Mouse (Mus musculus): ENCODE results near the gene St6gal1. TPM values are rescaled to one million over a fixed set of nuclear protein-coding genes. Genes with fewer than 3 reads are reported as not detected.

The St6gal1 gene
- polyA plus RNA-seq, 1 experiment from 2014 or later = 43.5 TPM

DNA sequence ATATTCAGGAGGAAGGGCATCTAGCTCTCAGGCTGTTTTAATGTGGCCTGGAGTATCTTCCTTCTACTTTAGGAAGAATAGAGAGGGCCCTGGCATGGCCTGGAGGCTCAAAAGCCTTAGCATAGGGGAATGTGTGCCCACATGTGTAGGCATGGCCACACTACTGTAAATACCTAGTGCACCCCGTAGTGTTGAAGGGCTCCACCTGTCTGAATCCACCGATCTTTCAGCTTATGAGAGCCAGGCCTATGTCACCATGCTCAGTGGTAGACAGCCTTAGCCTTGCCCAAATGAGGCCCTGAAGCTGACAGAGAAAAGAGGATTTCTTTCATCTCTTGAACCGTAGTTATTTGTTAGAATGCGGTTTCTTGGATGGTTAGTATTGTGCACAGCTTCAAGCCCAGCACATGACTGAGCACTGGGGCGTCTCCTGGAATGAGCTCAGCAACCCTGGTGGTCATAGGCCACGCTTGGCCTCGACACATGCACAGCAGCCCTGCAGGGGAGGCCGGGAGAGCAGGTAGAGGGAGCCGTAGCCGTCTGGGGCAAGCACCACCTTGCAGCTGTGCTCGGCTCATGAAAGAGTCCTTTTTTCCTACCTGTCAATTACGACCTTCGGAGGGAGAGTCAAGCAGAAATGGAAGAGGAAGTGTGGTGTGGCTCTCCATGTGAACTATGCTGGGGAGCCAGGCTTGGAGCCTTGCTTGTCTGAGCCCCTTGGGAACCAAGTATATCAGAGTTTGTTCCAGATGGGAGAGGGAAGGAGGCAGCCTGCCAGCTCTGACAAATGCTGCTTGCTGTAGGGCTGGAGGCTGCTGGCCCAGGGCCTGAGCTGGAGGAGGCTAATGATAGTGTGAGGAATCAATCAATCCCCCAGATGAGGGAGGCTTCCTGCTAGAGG is 15.8 kb downstream of the St6gal1 start:
- Histone ChIP-seq H3K27ac (no peak overlapping the region), H3K9me3 (no peaks in the 10 kb centered on the region), H3K4me1 (peaks cover 28% of the 10 kb centered on the region), H3K36me3 (no peaks in the 10 kb centered on the region), H3K4me2 (replicated peaks) (no peak overlapping the region), H3K27me3 (replicated peaks) (no peaks in the 10 kb centered on the region), H3K9ac (no peak overlapping the region), H3K4me3 (no peak overlapping the region)
- 53% methylated on average over 13 of the region's 13 CpGs for WGBS
- peak; percentile 70; the same call in 1 of the 2 replicates for ATAC-seq (ENCODE audit: low FRiP score, low read depth)

DNA sequence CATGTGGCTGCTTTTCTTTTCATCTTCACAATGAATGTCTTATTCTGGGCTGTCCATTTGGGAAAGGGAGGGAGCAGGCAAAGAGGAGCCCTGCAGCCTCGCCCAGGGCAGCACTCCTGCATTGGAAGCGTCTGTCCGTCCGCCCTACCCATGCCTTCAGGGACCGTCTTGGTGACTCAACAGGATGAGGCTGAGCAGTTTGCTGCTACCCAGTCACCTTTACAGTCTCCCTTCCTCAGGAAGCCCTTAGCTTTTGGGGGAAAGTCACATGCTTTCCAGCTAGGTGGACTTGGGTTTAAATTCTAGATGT is 16.4 kb downstream of the St6gal1 start:
- Histone ChIP-seq H3K9me3 (no peaks in the 10 kb centered on the region), H3K36me3 (no peaks in the 10 kb centered on the region), H3K4me3 (no peak overlapping the region), H3K9ac (no peak overlapping the region), H3K27ac (no peak overlapping the region), H3K27me3 (replicated peaks) (no peaks in the 10 kb centered on the region), H3K4me2 (replicated peaks) (no peak overlapping the region), H3K4me1 (peaks cover 28% of the 10 kb centered on the region)
- 58% methylated on average over 5 of the region's 5 CpGs for WGBS
- peak; percentile 55; the same call in 1 of the 2 replicates for ATAC-seq (ENCODE audit: low FRiP score, low read depth)

DNA sequence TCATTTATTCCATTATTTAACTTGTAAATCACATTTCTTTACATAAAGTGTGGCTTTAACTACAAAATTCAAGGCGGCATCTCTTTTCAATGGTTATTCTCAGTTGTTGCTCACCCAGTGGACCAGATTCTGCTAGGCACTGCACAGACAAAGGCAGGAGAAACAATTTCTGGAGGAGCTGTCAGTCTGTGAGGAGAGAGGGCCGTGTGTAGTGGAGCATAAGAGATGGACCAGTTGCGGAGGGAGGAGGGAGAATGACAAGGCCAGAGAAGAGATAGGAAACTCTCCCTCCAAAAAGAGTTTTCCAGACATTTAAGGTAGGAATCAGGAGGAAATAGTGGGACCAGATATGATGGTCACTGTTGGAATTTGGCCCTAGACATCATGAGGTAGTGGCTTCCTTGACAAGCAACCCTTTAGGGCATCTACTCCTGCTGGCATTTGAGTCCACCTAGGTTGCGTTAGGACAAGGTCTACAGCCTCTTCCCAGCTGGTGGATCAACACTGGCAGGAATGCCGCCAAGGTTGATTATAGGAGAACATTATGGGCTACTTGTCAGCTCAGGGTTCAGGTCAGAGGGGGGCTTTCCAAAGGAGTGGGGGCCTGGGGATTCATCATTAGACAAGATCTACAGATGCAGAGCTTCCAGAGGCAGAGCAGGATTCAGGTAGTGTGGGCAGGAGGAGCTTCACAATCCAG is 19.3 kb downstream of the St6gal1 start:
- H3K9me3 ChIP-seq = no peaks in the 10 kb centered on the region
- WGBS = 86% methylated on average over 5 of the region's 5 CpGs
- no peaks in the 10 kb centered on the region for H3K27me3 ChIP-seq (replicated peaks)
- H3K4me1 ChIP-seq = peaks cover 18% of the 10 kb centered on the region
- no peaks in the 10 kb centered on the region for H3K36me3 ChIP-seq
- no peak for ATAC-seq (ENCODE audit: low FRiP score, low read depth)
- no peak overlapping the region for H3K4me3 ChIP-seq
- no peak overlapping the region for H3K27ac ChIP-seq
- H3K4me2 ChIP-seq (replicated peaks) = no peak overlapping the region
- no peak overlapping the region for H3K9ac ChIP-seq

DNA sequence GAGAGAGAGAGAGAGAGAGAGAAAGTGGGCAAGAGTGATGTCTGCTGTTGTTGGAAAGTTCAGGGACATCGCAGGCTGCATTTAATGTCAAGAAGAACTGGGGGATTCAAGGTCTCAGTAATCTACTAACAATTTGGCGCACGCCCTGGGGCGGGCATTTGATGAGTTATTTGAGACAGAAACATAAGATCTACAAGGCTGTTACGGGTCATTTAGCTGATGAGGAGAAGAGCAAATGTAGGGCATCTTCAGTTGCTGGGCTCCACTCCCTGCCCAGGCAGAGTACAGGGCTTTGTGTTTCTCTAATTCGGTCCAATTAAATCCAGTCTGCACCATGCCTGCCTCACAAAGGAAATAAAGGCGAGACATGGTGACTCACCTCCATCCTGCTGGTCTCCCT is 19.9 kb downstream of the St6gal1 start:
- Histone ChIP-seq H3K4me2 (replicated peaks) (no peak overlapping the region), H3K9ac (no peak overlapping the region), H3K4me3 (no peak overlapping the region), H3K36me3 (no peaks in the 10 kb centered on the region), H3K27ac (no peak overlapping the region), H3K4me1 (peaks cover 22% of the 10 kb centered on the region), H3K9me3 (no peaks in the 10 kb centered on the region), H3K27me3 (replicated peaks) (no peaks in the 10 kb centered on the region)
- ATAC-seq (ENCODE audit: low FRiP score, low read depth) = no peak
- 77% methylated on average over 7 of the region's 7 CpGs for whole genome bisulfite sequencing

DNA sequence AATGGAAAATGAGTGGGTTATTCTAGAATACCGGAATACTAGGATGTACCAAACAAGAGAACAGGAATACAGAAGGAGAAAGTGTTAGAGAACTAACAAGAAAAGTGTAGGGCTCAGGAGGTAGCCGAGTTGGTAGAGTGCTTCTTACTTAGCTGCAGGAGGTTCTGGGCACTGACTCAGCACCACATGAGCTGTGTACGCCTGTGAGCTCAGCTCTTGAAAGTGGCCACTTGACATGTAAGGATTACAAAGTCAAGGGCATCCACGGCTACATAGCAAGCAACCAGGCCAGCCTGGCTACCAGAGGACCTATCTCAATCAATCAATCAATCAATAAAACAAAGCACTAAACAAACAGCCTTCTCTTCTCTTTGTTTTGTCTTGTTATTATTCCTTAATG is 24.7 kb downstream of the St6gal1 start:
- H3K36me3 ChIP-seq = no peaks in the 10 kb centered on the region
- no peak overlapping the region for H3K4me2 ChIP-seq (replicated peaks)
- H3K27ac ChIP-seq = no peak overlapping the region
- H3K9me3 ChIP-seq = no peaks in the 10 kb centered on the region
- peaks cover 42% of the 10 kb centered on the region for H3K4me1 ChIP-seq
- H3K27me3 ChIP-seq (replicated peaks) = no peaks in the 10 kb centered on the region
- 58% methylated on average over 4 of the region's 4 CpGs for WGBS
- no peak overlapping the region for H3K9ac ChIP-seq
- ATAC-seq (ENCODE audit: low FRiP score, low read depth) = no peak
- no peak overlapping the region for H3K4me3 ChIP-seq

DNA sequence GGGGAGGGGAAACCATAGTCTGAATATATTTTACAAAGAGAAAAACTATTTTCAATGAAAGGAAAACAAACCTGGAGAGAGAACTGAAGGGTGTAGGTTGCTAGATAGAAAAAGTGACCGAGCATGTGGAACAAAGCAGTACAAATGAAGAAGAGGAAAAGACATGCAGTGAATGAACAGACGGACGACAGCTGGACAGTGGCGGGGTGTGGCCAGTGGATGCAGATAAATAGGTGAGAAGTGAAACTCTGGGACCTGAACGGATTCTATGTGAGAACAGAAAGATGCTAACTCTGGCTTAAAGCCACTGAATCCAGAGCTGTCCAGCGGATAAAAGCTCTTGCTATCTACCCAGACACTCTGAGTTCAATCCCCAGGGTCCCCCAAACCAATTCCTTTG is 25.2 kb downstream of the St6gal1 start:
- H3K4me1 ChIP-seq = peaks cover 44% of the 10 kb centered on the region
- ATAC-seq (ENCODE audit: low FRiP score, low read depth) = no peak
- no peaks in the 10 kb centered on the region for H3K9me3 ChIP-seq
- no peaks in the 10 kb centered on the region for H3K27me3 ChIP-seq (replicated peaks)
- 65% methylated on average over 6 of the region's 6 CpGs for WGBS
- H3K9ac ChIP-seq = no peak overlapping the region
- no peak overlapping the region for H3K4me2 ChIP-seq (replicated peaks)
- H3K27ac ChIP-seq = no peak overlapping the region
- no peak overlapping the region for H3K4me3 ChIP-seq
- no peaks in the 10 kb centered on the region for H3K36me3 ChIP-seq

DNA sequence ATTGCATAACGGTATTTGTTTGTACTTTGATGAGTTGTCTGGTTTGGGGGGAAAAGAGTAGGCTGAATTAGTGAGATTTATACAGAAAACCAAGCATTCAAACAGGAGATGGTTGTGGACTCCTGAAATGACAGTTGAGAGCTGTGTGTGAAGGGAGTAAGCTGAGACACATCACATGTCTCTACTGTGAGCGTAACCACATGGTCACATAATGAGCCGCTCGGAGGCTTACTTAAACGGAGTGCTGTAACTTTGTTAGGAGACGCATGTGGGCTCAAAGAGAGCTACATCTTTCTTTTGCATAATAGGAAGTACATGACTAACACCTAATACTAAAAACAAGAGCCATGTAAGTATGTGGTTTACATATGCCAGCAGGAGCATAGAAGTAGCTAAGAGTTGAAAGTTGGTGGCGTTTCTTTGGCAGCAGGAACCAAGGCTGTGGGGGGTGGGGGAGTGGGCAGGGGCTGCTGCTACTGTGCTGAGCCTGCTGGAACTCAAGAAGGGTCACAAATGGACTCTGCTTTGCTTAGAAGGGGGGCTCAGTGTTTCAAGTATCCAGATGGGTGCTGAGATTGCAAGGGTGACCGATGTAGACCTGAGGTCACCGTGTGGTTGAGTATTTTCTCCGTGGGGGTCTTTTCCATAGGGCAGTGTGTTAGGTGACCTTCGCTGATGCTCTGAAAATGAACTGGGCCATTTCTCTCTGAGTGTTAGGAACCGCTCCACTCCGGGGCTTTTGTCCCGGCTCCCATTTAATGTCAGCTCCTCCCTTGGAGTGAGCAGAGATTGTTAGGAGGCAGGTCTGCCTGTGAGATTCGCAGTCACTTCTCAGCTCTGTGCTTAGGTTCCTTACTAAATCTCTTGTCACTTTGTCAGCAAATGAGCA is 26.3 kb downstream of the St6gal1 start:
- WGBS = 37% methylated on average over 15 of the region's 15 CpGs
- H3K27me3 ChIP-seq (replicated peaks) = no peaks in the 10 kb centered on the region

DNA sequence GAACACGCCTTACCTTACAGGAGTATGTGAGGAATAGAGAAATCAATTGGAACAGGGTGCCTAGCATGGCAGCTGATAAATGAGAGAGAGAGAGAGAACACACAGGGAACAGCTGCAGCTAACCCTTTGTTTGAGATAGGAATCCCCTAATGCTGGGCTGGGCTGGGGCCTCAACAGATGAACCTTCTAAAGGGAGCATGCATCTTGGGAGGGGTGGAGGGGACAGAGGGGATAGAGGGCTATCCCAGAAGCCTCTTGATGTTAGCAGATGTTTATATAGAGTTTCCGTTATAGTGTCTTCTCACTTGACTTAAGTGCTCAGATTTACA is 26.9 kb downstream of the St6gal1 start:
- Histone ChIP-seq H3K36me3 (no peaks in the 10 kb centered on the region), H3K4me3 (no peak overlapping the region), H3K4me2 (replicated peaks) (peak overlapping the region; percentile 9; the same call in 1 of the 2 replicates), H3K27ac (0 out of 2 replicates have a peak overlapping the region, but pooled peaks have one; percentile 42), H3K9me3 (no peaks in the 10 kb centered on the region), H3K4me1 (peaks cover 49% of the 10 kb centered on the region), H3K9ac (no peak overlapping the region), H3K27me3 (replicated peaks) (no peaks in the 10 kb centered on the region)
- WGBS = 39% methylated on average over 2 of the region's 2 CpGs
- ATAC-seq (ENCODE audit: low FRiP score, low read depth) = peak; percentile 60; the same call in 1 of the 2 replicates

More for the DNA sequence above, 26.3 kb downstream of the St6gal1 start:
- Histone ChIP-seq H3K27ac (0 out of 2 replicates have a peak overlapping the region, but pooled peaks have one; percentile 42), H3K9ac (no peak overlapping the region), H3K4me3 (no peak overlapping the region), H3K36me3 (no peaks in the 10 kb centered on the region), H3K4me1 (peaks cover 49% of the 10 kb centered on the region), H3K4me2 (replicated peaks) (peak overlapping the region; percentile 9; the same call in 1 of the 2 replicates), H3K9me3 (no peaks in the 10 kb centered on the region)
- peak; percentile 49 for ATAC-seq (ENCODE audit: low FRiP score, low read depth)

DNA sequence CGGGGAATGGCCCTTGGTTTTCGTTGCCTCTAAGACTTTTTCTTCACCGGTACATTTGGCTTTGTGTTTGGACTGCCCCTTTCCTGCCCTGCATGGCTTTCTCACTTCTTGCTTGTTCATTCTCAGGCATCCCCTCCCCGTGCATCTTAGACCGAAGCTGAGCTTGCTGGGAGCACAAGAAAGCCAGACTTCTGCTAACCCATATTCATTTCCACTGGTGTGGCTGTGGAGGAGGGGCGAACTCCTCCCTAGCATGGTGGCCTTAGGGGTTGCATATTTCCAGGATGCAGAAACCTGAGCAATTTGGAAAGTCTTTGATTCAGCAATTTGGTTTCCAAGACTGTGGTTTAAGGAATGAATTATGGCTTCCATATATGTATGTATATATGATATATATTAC is 29.1 kb downstream of the St6gal1 start:
- Histone ChIP-seq H3K4me3 (no peak overlapping the region), H3K9me3 (no peaks in the 10 kb centered on the region), H3K27me3 (replicated peaks) (no peaks in the 10 kb centered on the region), H3K9ac (no peak overlapping the region), H3K27ac (no peak overlapping the region), H3K4me1 (peaks cover 66% of the 10 kb centered on the region), H3K4me2 (replicated peaks) (no peak overlapping the region), H3K36me3 (no peaks in the 10 kb centered on the region)
- WGBS = 78% methylated on average over 6 of the region's 6 CpGs
- no peak for ATAC-seq (ENCODE audit: low FRiP score, low read depth)

DNA sequence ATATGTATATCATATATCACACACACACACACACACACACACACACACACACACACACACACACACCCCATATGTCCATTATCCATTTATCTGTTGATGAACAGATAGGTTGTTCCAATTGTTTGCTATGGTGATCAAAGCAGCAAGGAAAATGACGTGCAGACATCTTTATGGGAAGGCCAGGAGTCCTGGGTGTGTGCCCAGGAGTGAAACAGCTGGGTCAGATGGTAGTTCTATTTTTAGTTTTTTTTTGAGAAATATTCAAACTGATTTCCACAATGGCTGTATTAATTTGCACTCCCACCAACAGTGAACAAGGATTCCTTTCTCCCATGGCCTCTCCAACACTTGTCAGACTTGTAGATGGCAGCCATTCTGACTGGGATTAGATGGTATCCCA is 29.5 kb downstream of the St6gal1 start:
- no peaks in the 10 kb centered on the region for H3K9me3 ChIP-seq
- H3K27ac ChIP-seq = no peak overlapping the region
- no peaks in the 10 kb centered on the region for H3K27me3 ChIP-seq (replicated peaks)
- no peaks in the 10 kb centered on the region for H3K36me3 ChIP-seq
- H3K9ac ChIP-seq = no peak overlapping the region
- peaks cover 71% of the 10 kb centered on the region for H3K4me1 ChIP-seq
- H3K4me2 ChIP-seq (replicated peaks) = no peak overlapping the region
- 64% methylated on average over 1 of the region's 1 CpGs for WGBS
- no peak for ATAC-seq (ENCODE audit: low FRiP score, low read depth)
- H3K4me3 ChIP-seq = no peak overlapping the region

DNA sequence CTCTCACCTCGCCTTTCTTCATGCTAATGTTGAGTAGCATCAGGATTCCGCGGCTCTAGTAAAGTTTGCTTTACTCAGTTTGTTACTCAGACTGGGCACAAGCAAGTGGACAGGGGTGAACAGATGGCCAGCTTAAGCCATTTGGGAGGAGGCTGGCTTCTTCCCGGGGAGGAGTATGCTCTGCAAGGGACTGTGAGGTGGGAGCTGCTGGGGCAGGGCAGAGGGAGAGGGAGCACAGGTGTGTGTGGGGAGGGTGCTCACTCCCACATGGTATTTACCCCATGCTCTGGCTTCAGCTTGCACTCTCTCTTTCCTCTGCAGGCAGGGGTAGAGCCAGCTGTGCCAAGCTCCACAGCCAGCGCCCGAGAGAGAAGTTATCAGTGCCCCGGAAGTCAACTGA is 32.1 kb downstream of the St6gal1 start:
- H3K4me2 ChIP-seq (replicated peaks) = no peak overlapping the region
- no peaks in the 10 kb centered on the region for H3K9me3 ChIP-seq
- ATAC-seq (ENCODE audit: low FRiP score, low read depth) = no peak
- no peak overlapping the region for H3K9ac ChIP-seq
- no peak overlapping the region for H3K27ac ChIP-seq
- H3K4me1 ChIP-seq = peaks cover 53% of the 10 kb centered on the region
- 62% methylated on average over 7 of the region's 7 CpGs for WGBS
- H3K4me3 ChIP-seq = no peak overlapping the region
- H3K27me3 ChIP-seq (replicated peaks) = no peaks in the 10 kb centered on the region
- peaks cover 4% of the 10 kb centered on the region; the same call in 1 of the 2 replicates for H3K36me3 ChIP-seq

DNA sequence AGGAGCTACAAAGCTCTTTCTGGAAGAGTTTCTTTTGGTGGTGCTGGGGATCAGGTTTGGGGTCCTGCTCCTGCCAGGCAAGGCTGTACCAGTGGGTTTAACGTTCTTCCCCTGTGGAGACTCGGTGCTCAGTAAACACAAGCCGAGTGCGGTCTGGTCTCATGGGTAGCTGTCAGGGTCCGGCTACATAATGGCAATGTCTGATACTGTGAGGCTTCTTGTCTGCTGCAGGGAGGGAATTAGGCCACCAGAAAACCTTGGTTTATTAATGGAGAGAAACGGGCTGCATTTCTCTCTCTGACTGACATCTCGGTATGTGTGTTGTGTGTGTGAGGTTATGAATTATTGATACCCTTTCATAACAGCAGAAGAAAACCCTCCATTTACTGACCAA is 33.9 kb downstream of the St6gal1 start:
- no peak overlapping the region for H3K9ac ChIP-seq
- no peak for ATAC-seq (ENCODE audit: low FRiP score, low read depth)
- no peaks in the 10 kb centered on the region for H3K9me3 ChIP-seq
- no peak overlapping the region for H3K4me3 ChIP-seq
- H3K4me1 ChIP-seq = peaks cover 45% of the 10 kb centered on the region
- no peak overlapping the region for H3K4me2 ChIP-seq (replicated peaks)
- H3K27me3 ChIP-seq (replicated peaks) = no peaks in the 10 kb centered on the region
- H3K36me3 ChIP-seq = peaks cover 4% of the 10 kb centered on the region; the same call in 1 of the 2 replicates
- WGBS = 14% methylated on average over 7 of the region's 7 CpGs
- no peak overlapping the region for H3K27ac ChIP-seq

All from neural tube, embryonic 12.5 days (tissue).